ENCODE assay signal across 9 mouse cellular contexts in the genomic region with DNA sequence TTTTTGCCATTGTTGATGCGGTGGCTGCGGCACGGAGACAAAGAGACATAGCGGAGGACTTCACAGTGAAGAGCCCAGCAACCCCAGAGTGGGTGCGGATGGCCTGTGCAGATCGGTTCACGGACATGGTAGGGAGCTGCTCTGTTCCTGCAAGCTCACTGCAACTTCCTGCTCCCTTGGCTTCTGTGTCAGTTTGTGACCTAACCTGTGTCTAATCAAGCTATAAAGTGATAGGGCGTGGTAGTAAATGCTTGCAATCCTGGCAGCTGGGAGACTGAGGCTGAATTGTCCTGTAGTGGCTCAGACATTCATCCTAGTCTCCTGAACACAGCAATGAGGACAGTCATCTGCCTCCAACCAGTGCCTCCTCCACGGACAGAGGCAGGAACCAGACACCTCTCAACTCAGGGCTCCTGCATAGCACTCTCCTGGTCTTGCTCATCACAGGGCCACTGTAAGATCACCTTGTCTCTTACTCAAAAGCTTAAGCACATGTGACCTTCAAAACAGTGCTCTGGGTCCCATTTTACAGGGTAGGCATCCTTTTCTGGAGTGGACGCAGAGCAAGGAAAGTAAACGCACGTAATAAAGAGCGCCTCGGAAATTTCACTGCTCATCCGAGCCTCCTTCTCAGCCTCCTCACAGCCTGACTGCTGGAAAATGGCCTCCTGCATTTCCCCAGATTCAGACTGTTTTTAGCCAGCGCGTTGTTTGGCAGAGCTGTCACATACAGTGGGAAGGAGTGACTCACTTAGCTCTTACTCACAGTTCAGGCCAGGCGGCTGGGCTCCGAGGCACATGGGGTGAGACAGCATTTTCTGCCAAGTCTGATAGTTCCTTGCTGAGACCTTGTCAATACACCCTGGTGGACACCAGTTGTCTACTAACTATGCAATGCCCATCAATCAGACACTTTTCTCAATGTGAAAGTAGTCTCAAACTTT. TPM values are rescaled to one million over a fixed set of nuclear protein-coding genes. Genes with fewer than 3 reads are reported as not detected.
DNase-seq lines count a peak whose midpoint lies in the region; TF ChIP-seq lines count a peak whose summit lies in the region.
"Had no signal": no experiment of that assay in that cellular context is flagged by ENCODE, and none has a peak within 500 bp of the region (broad histone marks: within the 10 kb centered on the region; RNA-seq: fewer than 3 reads in every experiment).

No protein-coding gene starts in this region.

- DNase-seq in CH12.LX (ENCODE audit: extremely low read depth) (peak; percentile 12), ZHBTc4 (ENCODE audit: low read depth, low spot score) (peak; percentile 55)
- peak; percentile 80 for DNase-seq in gastrocnemius, postnatal 14 days
- DNase-seq in layer of hippocampus, postnatal 10 days (ENCODE audit: low spot score in 2 of 2), result peak; percentile 6 to 16
- DNase-seq in right cerebral cortex, adult 2 months (ENCODE audit: low spot score in 2 of 2), result peak; percentile 69 to 77
- no peak for DNase-seq in spleen, postnatal 36 days (ENCODE audit: low spot score in 2 of 2)
- DNase-seq in spleen, adult 18-20 months, result no peak
- DNase-seq in midbrain, embryonic 10.5 days (ENCODE audit: low spot score), result no peak

- no peaks in the 10 kb centered on the region for H3K36me3 ChIP-seq in CH12.LX (replicated peaks in 1 of 2; ENCODE audit: control insufficient read depth in 1 of 2, insufficient read depth in 1 of 2, low read length in 1 of 2)
- H3K36me3 ChIP-seq in midbrain, embryonic 10.5 days, result no peaks in the 10 kb centered on the region

- in situ Hi-C loops in CH12.LX (cut with MboI; ENCODE audit: low pct_ligation_motif_present, low pct_unique_long_range_greater_than_20kb, low sequenced_read_pairs), result no loop called here

- no peak overlapping the region for H3K27ac ChIP-seq in CH12.LX (ENCODE audit: insufficient read depth, low read depth)
- no peak overlapping the region for H3K27ac ChIP-seq in midbrain, embryonic 10.5 days (replicated peaks)
- H3K27ac ChIP-seq: liver, embryonic 14.5 days had no signal

- WGBS in midbrain, embryonic 10.5 days, result 88% methylated on average over 19 of the region's 19 CpGs

- dilution Hi-C loops in CH12.LX (cut with MboI; ENCODE audit: extremely low pct_ligation_motif_present, extremely low pct_unique_long_range_greater_than_20kb, low sequenced_read_pairs), result no loop called here

- no peaks in the 10 kb centered on the region for H3K27me3 ChIP-seq in CH12.LX (replicated peaks)
- no peaks in the 10 kb centered on the region for H3K27me3 ChIP-seq in midbrain, embryonic 10.5 days (ENCODE audit: low read depth, poor library complexity, severe bottlenecking)

- TF ChIP-seq POLR2A in CH12.LX (IDR thresholded peaks at IDR 0.05; ENCODE audit: low read depth, low read length), result no peak

- intact Hi-C loops in gastrocnemius, postnatal 14 days (cut with DNase I; ENCODE audit: low total_unique reads), result no loop called here

- peaks cover under 1% of the 10 kb centered on the region for H3K9me3 ChIP-seq in CH12.LX (replicated peaks; ENCODE audit: low read length)
- peaks cover 2% of the 10 kb centered on the region; the same call in 1 of the 2 replicates for H3K9me3 ChIP-seq in midbrain, embryonic 10.5 days (replicated peaks)

- H3K79me2 ChIP-seq in CH12.LX (replicated peaks; ENCODE audit: control insufficient read depth, extremely low read depth, insufficient read depth, poor library complexity, severe bottlenecking), result no peaks in the 10 kb centered on the region

- no peak overlapping the region for H3K4me2 ChIP-seq in CH12.LX (ENCODE audit: insufficient read depth, low read depth, poor library complexity, severe bottlenecking)

- TF ChIP-seq RAD21 in CH12.LX (IDR thresholded peaks at IDR 0.05; ENCODE audit: low read depth, low read length), result no peak

- no peak for TF ChIP-seq CTCF in CH12.LX (conservative IDR thresholded peaks at IDR 0.05 in 1 of 2, IDR thresholded peaks at IDR 0.05 in 1 of 2; ENCODE audit: low read depth in 2 of 2, low read length in 2 of 2)

- no peak for TF ChIP-seq EP300 in CH12.LX (IDR thresholded peaks at IDR 0.05; ENCODE audit: low read length)

- no peak overlapping the region for H3K4me3 ChIP-seq in CH12.LX (replicated peaks in 1 of 3; ENCODE audit: low read depth in 2 of 3, low read length in 2 of 3, poor library complexity in 1 of 3)
- H3K4me3 ChIP-seq in midbrain, embryonic 10.5 days, result no peak overlapping the region

- H3K4me1 ChIP-seq in CH12.LX (ENCODE audit: control insufficient read depth in 1 of 2, insufficient read depth in 2 of 2), result peaks cover 0 to 4% of the 10 kb centered on the region in 2 experiments; a peak in 1 of 4 replicates
- H3K4me1 ChIP-seq in midbrain, embryonic 10.5 days, result peaks cover 3% of the 10 kb centered on the region; the same call in 1 of the 2 replicates

- no peak overlapping the region for H3K9ac ChIP-seq in CH12.LX (ENCODE audit: insufficient read depth, low read depth)
- H3K9ac ChIP-seq: liver, embryonic 14.5 days had no signal

TF ChIP-seq in CH12.LX, 34 proteins besides CTCF, POLR2A, EP300 and RAD21:
- TF ChIP-seq MAX (IDR thresholded peaks at IDR 0.05; ENCODE audit: low read length) (0 out of 2 replicates have a peak, but pooled peaks have one; percentile 15), E2F4 (IDR thresholded peaks at IDR 0.05; ENCODE audit: insufficient replicate concordance, low read depth, low read length) (no peak)

RNA-seq across cellular contexts. Expression of a gene that starts 33.5 kb away (rescaled TPM):
- total RNA-seq in CH12.LX (2012; rRNA removed) (104 and 151 TPM in 2 replicates), CH12.LX (2014; rRNA removed) (252 and 289 TPM in 2 replicates)
- 225 and 243 TPM in 2 replicates for polyA plus RNA-seq in CH12.LX (2012; ENCODE audit: insufficient read length, low read depth)
- 10 to 100 TPM; 54.4 to 73.9 TPM for total RNA-seq in gastrocnemius, postnatal 14 days (2021)
- 100 to 1,000 TPM; 229 to 234 TPM for total RNA-seq in layer of hippocampus, postnatal 10 days (2021)
- polyA plus RNA-seq in midbrain, embryonic 10.5 days (2016; fragmentation: Nextera tagmentation; extraction: Ambion mirVana), result 454 and 464 TPM in 2 replicates

Comparison
In these comparisons a context has a peak if more than half of its experiments do, and no peak if none do; other contexts are left out.
1. DNase-seq: peak in CH12.LX (single experiment), ZHBTc4 (single experiment), gastrocnemius, postnatal 14 days (single experiment), layer of hippocampus, postnatal 10 days (2 of 2) and right cerebral cortex, adult 2 months (2 of 2); none in spleen, postnatal 36 days (0 of 2), spleen, adult 18-20 months (0 of 2) and midbrain, embryonic 10.5 days (single experiment).